Mouse (Mus musculus): ENCODE measurements at regions not wholly inside any gene's neighbourhood (a gene's known extent, or its start where the extent isn't known, plus 50 kb on each side); places are given as distances from the start of the nearest gene placed in this dataset.

GRCm38 (mm10) chr10:84183239-84183638, 257.2 kb downstream of the Nuak1 start:
- ATAC-seq (ENCODE audit: low TSS enrichment) = no peak

DNA sequence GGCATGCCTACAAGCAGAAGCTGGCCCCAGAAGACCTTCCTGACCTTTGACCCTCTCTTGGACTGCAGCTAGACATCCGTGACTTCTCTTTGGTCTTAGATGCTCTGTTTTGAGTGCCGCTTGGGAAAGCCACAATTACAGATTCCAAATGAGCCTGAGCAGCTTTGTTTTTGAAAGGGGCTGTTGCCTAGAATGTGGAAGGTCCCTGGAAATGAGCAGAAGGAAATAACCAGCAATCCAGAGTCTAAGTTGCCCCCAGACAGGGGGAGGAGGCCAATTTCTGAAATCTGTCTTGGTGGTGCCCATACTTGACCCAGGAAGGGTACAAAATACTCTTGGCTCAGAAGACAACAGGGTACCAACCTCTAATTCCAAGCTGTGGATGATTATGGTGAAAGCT, 253.9 kb downstream of the Nuak1 start:
- no peak for ATAC-seq (ENCODE audit: low TSS enrichment)

DNA sequence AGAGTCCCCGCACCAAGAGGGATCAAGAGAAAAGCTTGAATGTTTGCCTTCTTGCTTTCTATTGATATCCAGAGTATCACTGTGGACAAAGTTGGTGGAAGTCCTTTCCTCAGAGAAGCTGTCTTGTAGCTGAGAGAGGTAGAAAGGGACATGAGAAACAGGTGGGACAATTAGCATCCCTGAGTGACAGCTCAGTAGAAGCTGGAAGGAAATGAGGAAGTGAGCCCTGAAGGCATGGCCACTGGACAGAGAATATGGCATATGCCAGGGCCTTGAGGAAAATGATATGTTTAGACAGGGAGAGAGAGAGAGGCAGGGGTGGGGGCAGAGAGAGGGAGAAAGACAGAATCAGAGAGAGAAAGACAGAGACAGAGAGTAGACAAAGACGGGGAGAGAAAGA, 241.4 kb downstream of the Nuak1 start:
- ATAC-seq (ENCODE audit: low TSS enrichment) = no peak

DNA sequence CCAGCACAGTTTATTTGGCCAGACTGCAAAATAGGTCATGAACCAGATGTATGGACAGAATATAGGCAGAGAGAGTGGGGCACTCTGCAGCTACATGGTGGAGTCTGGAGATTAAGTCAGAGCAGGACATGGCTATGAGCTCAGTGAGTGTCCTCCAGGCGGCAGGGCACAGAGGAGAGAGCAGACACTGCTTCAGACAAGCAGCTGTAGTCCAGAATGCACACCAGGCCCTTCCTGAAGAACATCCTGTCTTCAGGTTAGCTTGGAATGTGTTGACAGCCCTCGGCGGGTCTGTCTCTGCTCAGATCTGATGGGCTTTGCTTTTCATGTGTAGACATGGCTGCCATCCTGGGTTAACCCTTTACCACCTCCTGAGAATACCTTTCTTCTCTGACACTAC, 238.6 kb downstream of the Nuak1 start:
- no peak for ATAC-seq (ENCODE audit: low TSS enrichment)

GRCm38 (mm10) chr10:84212096-84212785, 228.2 kb downstream of the Nuak1 start:
- ATAC-seq (ENCODE audit: low TSS enrichment) = peak; percentile 93

DNA sequence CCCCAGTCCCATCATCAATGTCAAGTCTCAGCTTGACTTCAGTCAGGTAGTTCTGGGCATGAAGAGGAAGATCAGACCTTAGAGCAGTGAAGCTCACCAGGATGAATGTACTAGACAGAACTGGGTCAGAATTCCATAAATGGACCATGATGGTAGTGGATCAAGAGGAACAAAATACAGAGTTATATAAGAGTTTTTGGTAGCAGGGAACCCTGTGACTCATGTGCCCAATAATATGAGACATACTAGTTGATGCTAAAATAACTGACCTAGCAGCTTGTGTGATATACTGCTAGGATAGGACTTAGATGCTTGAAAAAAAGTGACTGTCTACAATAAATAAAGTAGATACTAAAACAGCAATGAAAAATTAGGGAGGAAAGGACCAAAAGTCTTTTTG, 225.6 kb downstream of the Nuak1 start:
- ATAC-seq (ENCODE audit: low TSS enrichment) = peak; percentile 56; the same call in 1 of the 2 replicates

DNA sequence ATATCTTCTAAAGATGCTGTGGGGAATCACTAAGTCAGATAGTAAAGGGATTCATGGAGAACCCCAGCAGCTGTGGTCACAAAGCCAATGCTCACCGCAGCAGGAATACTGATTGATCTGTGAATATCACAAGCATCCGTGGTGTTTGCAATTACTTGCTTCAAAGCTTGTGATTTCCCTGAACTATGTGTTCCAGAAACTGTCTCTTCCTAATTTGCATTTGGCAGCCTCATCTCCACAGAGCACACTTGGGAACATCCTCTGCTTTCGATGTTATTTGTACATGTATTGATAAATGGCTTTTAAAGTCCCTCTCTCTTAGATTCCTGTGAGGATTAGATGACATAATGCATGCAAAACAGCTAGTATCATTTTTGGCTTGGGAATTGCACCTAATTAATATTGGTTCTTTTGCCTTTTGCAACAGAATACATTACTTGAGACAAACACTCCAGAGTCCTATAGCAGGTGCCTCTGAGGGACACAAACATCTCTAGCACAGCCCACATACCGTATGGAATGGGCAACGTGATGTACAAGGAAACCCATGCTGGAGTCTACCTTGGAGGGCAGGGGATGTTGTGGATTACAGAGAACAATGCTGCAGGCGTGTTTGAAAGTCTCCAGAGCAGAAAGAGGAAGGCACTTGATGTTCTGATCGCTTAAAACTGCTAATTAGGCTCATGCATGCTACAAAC, 211.0 kb downstream of the Nuak1 start:
- peak; percentile 79 for ATAC-seq (ENCODE audit: low TSS enrichment)

DNA sequence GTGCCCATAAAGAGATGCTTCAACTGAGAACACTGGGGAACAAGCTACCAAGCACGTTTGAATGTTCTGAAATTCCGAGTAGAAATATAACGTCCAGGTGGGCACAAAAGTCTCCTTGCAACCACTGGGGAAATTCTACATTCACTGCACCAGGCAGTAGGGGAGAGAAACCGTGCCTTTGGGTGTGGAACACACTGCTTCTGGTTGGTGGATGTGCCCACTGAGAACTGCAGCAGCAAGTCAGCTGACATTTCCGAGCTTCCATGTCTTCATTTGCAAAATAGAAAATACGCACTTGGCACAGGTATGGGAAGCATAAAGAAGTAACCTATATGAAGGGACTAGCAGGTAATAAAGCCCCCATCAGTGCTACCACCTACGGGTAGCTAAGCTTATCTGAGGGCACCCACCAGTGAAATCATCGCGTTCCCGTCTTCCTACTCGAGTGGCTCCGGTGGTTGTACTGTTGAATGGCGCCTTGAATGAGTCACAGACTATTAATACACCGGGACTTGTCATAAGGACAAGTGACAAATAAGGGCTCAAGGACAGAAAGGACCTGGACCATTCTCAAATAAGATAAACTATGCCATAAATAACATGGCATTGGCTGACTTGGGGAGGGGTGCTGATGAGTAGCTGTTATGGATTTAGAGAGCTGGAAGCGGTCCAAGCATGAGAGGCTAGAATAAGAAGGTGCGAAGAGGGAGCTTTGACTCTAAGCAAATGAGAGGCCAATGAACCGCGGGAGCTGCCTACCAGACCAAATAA, 210.2 kb downstream of the Nuak1 start:
- peak; percentile 78 for ATAC-seq (ENCODE audit: low TSS enrichment)

GRCm38 (mm10) chr10:84235006-84235405, 205.4 kb downstream of the Nuak1 start:
- no peak for ATAC-seq (ENCODE audit: low TSS enrichment)

DNA sequence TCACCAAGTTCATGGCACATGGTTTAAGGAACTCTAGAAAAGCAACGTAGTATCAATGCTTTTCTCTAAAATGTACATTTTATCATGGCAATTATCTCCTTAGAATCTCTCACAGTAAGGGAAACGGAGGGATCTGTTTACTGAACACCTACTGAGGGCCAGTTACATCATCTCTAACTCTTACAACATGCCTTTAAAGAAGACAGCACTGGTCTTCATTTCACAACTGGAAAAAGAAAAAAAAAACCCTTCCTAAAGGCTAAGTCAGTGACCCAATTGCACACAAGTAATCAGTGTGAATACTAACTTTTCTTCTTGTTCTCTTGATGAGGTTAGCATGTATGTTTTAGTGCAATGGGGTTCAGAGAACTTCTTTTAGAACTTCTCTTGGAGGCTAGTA, 204.2 kb downstream of the Nuak1 start:
- ATAC-seq (ENCODE audit: low TSS enrichment) = no peak

DNA sequence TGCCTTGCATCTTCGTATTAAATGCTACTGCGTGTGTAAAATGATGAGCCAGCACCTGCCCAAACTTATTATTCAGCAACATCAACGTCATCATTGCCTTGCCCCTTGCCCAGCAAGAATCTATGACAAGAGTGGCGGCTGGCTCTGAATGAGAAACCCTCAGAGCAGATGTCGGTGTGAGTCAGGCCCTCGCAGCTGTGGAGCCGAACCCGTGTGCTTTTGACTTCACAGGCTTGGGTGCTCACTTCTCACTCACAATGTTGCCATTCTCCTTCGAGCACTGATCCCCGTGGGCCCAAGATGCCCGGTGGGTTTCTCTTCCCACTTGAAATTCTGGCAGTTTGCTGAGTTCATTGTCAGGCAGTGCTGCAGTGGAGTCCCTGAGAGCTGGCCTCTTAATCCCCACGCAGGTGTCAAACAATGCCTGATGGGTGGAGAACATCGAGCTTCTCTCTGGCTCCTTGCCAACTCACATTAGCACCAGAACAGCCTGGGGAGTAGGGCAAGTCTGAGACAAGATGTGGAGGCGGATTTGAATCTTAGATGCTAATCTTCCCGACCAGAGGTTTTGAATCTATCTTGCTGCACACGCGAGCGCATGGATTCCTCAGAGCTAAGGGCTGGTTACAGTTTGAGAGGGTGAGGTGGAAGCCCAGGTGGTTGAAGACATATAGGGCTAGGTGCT, 202.0 kb downstream of the Nuak1 start:
- peak; percentile 69 for ATAC-seq (ENCODE audit: low TSS enrichment)

DNA sequence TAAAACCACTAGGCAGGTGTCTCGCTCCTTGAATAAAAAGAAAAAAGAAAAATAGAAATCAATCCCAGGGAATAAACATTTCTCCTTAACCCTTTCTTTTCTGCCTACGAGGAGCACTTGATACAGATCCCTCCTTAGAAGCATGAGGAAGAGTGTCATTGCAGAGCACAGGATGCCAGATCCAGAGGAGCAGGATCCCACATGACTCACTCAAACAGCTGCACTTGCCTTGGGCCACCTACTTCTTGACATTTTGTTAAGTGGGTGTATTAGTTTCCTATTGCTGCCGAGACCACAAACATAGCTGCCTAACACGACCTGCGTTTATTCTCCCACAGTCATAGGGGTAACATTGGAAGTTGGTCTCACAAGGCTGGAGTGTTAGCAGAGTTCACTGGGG, 197.1 kb downstream of the Nuak1 start:
- 0 out of 2 replicates have a peak, but pooled peaks have one; percentile 44 for ATAC-seq (ENCODE audit: low TSS enrichment)

DNA sequence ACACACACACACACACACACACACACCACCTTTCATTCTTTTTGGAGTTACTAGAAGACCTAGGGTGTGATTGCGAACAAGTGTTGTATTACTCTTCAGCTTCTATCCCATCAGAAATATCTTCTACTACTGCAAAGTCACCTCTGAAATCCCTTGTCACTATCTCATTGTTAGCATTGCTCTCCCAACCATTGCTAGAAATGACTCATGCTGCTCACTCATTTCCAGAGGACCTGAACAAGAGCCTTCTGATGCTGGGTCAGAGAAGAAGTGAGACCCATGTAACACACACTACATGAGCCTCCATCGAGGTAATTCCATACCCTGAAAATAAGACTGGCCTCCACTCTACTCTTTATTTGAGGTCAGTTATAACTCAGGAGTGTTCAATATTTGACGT, 191.1 kb downstream of the Nuak1 start:
- no peak for ATAC-seq (ENCODE audit: low TSS enrichment)

DNA sequence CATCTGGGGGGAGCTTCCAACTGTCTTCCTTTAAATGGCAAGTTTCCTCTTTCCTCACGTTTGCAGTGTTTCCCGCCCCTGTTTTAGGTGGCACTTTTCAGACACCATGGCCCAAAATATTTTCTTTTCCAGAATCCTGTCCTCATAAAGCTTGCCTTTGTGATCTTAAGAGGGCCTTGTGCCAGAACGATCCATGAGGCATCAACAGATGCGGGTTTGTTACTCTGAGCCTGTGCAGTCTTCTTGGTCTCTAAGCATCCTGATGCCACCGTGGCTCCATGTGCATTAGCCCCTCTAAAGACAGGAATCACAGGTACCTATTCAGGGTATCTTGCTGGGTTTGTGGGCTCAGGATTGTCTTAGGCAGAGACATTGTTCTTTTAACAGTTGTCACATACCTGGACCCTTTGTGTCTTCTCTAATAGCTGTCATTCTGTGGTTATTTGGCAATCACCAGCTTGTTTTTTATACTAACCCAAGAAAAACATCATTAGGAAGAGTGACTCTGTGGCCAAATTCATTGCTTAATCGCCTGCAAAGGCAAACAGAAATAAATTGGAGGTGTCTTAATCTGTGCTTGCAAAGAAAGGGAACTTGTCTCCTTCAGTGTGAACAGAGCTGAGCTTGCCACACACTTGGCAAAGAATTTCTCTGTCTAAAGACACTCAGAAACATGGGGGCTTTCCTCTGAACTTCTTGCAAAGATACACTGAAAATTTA, 179.3 kb downstream of the Nuak1 start:
- no peak for ATAC-seq (ENCODE audit: low TSS enrichment)

DNA sequence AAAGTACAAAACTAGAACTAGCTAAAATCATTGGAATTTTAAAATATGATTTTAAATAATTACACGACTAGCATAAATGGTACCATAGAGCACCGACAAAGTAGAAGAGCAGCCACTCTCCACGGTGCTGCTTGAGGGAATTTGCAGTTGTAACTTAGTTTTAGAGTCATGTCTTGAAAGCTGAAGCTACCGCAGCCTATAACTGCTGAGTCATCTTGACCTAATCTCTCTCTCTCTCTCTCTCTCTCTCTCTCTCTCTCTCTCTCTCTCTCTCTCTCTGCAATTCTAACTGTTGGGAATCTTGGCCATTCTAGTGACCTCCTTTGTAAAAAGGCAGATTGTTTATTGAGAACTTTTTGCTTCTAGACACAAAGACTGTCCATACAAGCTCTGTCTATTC, 177.5 kb downstream of the Nuak1 start:
- no peak for ATAC-seq (ENCODE audit: low TSS enrichment)

- no peak for ATAC-seq (ENCODE audit: low TSS enrichment)
Observed at GRCm38 (mm10) chr10:84285832-84286506, 154.4 kb downstream of the Nuak1 start.

GRCm38 (mm10) chr10:84294422-84294821, 146.0 kb downstream of the Nuak1 start:
- no peak for ATAC-seq (ENCODE audit: low TSS enrichment)

DNA sequence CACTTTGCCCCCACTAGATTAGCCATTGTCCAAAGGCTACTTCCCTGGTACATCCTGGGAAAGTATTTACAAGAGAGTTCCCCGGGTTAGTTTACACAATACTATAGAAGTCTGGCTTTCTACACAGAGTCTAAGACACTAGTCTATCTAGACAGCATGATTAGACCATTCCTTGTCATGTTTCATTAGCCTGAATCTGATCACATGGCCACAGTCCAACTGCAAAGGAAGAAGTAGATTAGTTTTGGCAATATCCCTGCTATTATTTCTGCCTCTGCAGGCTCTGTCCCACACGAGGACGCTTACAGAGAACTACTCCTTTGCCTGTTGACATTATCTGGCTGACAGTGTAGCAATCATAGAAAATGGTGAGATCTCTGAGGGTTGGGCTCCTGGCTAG, 144.2 kb downstream of the Nuak1 start:
- no peak for ATAC-seq (ENCODE audit: low TSS enrichment)

DNA sequence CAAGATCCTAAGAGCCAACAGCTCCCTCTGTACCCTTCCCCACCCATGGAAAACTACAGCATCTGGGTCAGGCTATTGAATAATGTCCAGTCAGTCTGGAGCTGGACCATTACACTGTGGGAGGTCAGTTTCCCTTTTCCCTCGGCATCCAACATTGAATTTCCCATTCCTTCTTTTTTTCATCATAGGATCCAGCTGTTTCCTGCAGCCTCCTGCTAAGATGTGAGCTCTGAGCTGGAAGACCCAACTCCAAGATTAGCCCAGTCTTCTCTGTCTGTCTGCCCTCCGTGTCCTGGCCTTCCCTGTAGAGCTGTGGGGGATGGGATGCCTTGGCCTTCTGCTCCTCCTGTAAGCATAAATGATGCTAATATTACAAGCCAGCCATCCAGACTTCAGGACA, 138.8 kb downstream of the Nuak1 start:
- no peak for ATAC-seq (ENCODE audit: low TSS enrichment)

DNA sequence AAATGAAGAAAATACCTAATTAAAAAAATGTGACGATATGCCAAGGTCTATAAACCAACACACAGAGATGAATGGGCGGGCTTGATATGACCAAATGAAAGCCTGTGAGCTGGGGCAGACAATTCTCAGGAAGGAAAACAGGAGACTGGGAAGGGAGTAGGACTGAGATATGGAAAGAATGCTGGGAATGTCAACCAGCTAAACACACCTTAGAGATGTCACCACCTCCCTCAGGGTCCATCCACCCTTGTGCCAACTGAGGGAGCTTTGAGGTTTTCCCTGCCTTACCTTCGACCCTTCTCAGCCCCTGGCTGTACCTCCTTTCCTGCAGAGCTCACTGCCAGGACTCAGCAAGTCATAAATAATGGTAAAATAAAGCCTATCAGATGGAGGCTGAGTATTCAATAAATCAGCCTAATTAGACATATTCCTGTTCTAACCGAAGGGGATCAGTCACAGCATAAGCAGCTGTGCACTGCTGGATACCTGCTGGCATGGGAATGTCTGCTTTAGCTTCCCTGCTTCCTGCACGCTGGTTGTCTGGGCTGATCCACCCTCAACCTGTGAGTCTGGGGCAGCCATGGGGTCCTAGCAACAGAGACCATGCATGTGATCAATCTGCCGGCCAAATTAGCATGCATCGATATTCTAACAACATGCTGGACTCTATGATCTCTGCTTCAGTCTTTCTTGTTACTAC, 137.4 kb downstream of the Nuak1 start:
- no peak for ATAC-seq (ENCODE audit: low TSS enrichment)

Data from frontal cortex, adult (tissue).